Mouse (Mus musculus) midbrain, embryonic 12.5 days (tissue): Measurements from ENCODE around the gene Zbtb8a. TPM values are rescaled to one million over a fixed set of nuclear protein-coding genes. Genes with fewer than 3 reads are reported as not detected.
A peak's percentile ranks its signal among the peaks of the same experiment; 100 is the strongest.
"Not testable (repeated sequence)": the region's sequence is repeated elsewhere in the genome, so short reads cannot be mapped to it uniquely, and the experiment has no call there.

Source experiments
- ATAC-seq: fragments of 200-750 bp; cut with Nextera tagmentation; 2 replicates; pipeline ENCODE4 v1.8.0; 2017; ENCODE audit warnings: low read depth, moderate TSS enrichment, moderate library complexity; ENCODE audit not compliant: low FRiP score
- H3K27ac ChIP-seq: fragments of 300-500 bp; sonication (generic); replicated peaks from 2 replicates; pipeline ENCODE4 v1.5.1; 2016; ENCODE audit warnings: mild to moderate bottlenecking
- H3K27me3 ChIP-seq: fragments of 300-500 bp; sonication (generic); 2 replicates; pipeline ENCODE4 v1.6.1; 2016; ENCODE audit warnings: mild to moderate bottlenecking
- H3K36me3 ChIP-seq: fragments of 300-500 bp; sonication (generic); 2 replicates; pipeline ENCODE4 v1.6.1; 2016
- H3K4me1 ChIP-seq: fragments of 300-500 bp; sonication (generic); 2 replicates; pipeline ENCODE4 v1.6.1; 2016
- H3K4me2 ChIP-seq: fragments of 300-500 bp; sonication (generic); replicated peaks from 2 replicates; pipeline ENCODE4 v1.6.1; 2016; ENCODE audit warnings: mild to moderate bottlenecking, moderate library complexity
- H3K4me3 ChIP-seq: fragments of 300-500 bp; sonication (generic); 2 replicates; pipeline ENCODE4 v1.5.1; 2016; ENCODE audit warnings: mild to moderate bottlenecking
- H3K9ac ChIP-seq: fragments of 300-500 bp; sonication (generic); replicated peaks from 2 replicates; pipeline ENCODE4 v1.6.1; 2016; ENCODE audit warnings: mild to moderate bottlenecking, moderate library complexity
- H3K9me3 ChIP-seq: fragments of 300-500 bp; sonication (generic); 2 replicates; pipeline ENCODE4 v1.6.1; 2016; ENCODE audit warnings: mild to moderate bottlenecking
- WGBS: fragments of 180-500 bp; shearing (Covaris S2); methylation state at CpG from one replicate; pipeline ENCODE4 v1.1.7; 2016; 5-methylcytosine and 5-hydroxymethylcytosine counted together
- polyA plus RNA-seq: library from polyadenylated mRNA; unstranded; fragments of >200 nt; fragmentation: Nextera tagmentation; extraction: Ambion mirVana; gene quantifications from 2 replicates; pipeline ENCODE4 v1.2.1, GENCODE M21; 2016

Zbtb8a gene
- polyA plus RNA-seq, 1 experiment from 2014 or later: 12.1 TPM

DNA sequence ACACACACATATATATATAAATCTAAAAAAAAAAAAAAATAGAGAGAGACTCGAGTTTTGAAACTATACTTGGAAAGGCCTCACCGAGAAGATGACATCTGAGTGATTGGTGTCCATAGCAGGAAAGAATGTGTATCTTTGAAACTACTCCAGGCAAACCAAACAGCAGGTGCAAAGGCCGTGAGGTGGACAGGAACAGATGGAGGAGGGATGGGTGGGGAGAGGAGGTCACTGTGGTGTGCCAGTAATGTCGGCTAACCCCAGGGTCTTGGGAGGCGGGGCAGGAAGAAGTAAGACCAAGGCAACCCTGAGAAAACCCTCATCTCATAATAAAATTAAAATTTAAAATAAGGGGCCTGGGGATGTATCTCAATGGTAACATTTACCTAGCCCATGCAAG is 2.1 kb downstream of the Zbtb8a start:
- Histone ChIP-seq H3K36me3 (no peaks in the 10 kb centered on the region), H3K4me1 (peaks cover 24% of the 10 kb centered on the region), H3K9me3 (no peaks in the 10 kb centered on the region), H3K27me3 (peaks cover 43% of the 10 kb centered on the region), H3K4me2 (0 out of 2 replicates have a peak overlapping the region, but pooled peaks have one; percentile 65), H3K4me3 (no peak overlapping the region), H3K9ac (no peak overlapping the region), H3K27ac (no peak overlapping the region)
- ATAC-seq: no peak
- 67% methylated on average over 5 of the region's 5 CpGs for WGBS

DNA sequence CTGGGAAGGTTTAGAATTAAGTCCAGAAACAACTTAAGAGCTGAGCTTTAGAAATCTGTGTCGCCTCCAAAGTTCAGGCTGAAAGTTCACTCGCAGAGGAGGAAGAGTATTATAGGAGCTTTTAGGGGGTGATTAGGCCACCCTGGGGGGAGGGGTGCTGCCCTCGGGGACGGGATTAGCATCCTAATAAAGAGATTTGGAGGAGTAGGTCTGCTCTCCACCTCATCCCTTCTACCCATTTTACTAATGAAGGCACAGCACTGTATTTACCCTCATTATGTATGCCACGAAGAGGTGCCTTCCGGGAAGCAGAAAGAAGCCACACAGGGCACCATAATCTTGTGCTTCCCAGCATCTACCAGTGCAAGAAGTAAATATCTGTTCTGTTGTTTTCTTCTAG is 2.9 kb downstream of the Zbtb8a start:
- Histone ChIP-seq H3K4me2 (no peak overlapping the region), H3K4me3 (no peak overlapping the region), H3K4me1 (peaks cover 24% of the 10 kb centered on the region), H3K9me3 (no peaks in the 10 kb centered on the region), H3K27me3 (peaks cover 43% of the 10 kb centered on the region), H3K9ac (no peak overlapping the region), H3K27ac (no peak overlapping the region), H3K36me3 (no peaks in the 10 kb centered on the region)
- 3% methylated on average over 6 of the region's 6 CpGs for WGBS
- ATAC-seq: no peak

DNA sequence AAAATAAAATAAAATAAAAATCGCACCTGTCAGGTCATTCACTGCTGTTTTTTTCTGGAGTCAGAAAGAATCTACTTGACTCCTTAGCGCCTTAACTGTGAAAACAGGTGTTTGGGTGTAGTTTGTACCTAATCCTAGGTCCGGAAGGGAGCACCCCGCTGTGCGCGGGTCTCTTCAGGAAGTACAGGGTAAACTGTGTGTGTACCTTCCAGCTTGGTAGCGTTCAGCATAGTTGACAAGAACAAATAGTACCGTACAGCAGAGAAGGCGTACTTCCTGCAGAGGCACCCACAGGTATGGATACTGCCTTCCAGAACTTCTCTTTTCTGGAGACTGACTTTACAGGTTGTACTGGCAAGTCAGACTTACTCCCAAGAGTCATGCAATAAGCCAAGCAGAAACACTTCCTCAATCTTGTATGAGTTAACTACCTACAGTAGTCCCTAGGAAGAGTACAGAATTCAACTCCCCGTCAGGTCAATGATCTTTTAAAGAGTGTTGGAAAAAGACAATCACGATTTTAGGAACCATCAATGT is 3.6 kb downstream of the Zbtb8a start:
- H3K9me3 ChIP-seq: no peaks in the 10 kb centered on the region
- H3K9ac ChIP-seq: no peak overlapping the region
- no peak for ATAC-seq
- no peaks in the 10 kb centered on the region for H3K36me3 ChIP-seq
- 36% methylated on average over 11 of the region's 11 CpGs for WGBS
- peaks cover 24% of the 10 kb centered on the region for H3K4me1 ChIP-seq
- H3K4me3 ChIP-seq: no peak overlapping the region
- no peak overlapping the region for H3K4me2 ChIP-seq
- H3K27ac ChIP-seq: no peak overlapping the region
- peaks cover 37% of the 10 kb centered on the region for H3K27me3 ChIP-seq

DNA sequence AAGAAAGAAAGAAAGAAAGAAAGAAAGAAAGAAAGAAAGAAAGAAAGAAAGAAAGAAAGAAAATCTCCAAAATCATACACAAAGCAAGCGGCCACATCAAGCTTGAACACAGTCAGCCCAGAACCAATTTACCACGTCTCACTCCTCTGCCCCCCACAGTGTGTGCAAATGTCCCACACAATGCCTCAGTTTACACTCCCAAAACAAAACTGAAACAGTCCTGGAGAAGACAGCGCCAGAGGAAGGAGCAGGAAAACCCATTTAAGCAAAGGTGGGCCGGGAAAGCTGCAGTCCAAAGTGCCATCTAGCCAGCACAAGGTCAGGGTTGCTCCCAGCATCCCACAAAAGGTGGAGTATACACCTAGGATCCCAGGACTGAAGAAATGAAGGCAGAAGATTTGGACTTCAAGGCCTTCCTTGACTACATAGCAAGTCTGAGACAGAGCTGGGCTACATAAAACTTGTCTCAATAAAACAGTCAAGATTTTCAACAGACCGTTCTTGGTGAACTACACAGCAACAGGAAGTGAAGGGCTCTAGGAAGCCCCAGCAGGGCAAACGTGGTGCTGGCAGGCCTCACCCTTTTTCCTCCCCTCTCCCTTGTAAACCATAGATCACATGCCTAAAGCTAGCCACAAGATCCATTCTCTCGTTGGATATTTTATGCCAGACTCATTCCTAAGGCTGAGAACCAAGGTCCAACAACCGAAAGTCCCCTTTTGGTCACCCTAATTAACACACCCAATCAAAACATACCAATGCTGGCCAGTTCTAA is 4.5 kb downstream of the Zbtb8a start:
- peaks cover 24% of the 10 kb centered on the region for H3K4me1 ChIP-seq
- no peak for ATAC-seq

DNA sequence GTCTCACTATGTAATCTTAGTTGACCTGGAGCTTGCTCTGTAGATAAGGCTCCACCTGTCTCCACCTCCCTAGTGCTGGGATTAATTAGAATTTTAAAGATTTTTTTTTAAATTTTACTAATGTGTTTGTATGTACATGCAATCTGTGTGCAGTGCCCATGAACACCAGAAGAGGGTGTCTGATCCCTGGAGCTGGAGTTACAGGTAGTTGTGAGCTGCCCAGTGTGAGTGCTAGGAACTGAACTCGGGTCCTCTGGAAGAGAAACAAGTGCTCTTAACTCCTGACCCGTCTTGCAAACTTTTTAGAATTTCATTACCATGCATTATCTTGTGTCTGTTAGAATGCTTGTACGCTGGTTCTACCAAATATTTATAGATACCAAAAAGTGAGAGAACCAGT is 6.5 kb downstream of the Zbtb8a start:
- H3K4me3 ChIP-seq: no peak overlapping the region
- H3K36me3 ChIP-seq: peaks cover 3% of the 10 kb centered on the region; the same call in 1 of the 2 replicates
- no peak overlapping the region for H3K27ac ChIP-seq
- H3K9ac ChIP-seq: no peak overlapping the region
- ATAC-seq: no peak
- 92% methylated on average over 3 of the region's 3 CpGs for WGBS
- H3K4me1 ChIP-seq: peaks cover 14% of the 10 kb centered on the region
- H3K27me3 ChIP-seq: peaks cover 17% of the 10 kb centered on the region
- H3K9me3 ChIP-seq: no peaks in the 10 kb centered on the region
- no peak overlapping the region for H3K4me2 ChIP-seq

More for the DNA sequence above, 4.5 kb downstream of the Zbtb8a start:
- H3K4me2 ChIP-seq: no peak overlapping the region
- WGBS: 47% methylated on average over 8 of the region's 8 CpGs
- no peaks in the 10 kb centered on the region for H3K36me3 ChIP-seq
- peaks cover 32% of the 10 kb centered on the region for H3K27me3 ChIP-seq
- no peak overlapping the region for H3K4me3 ChIP-seq
- no peak overlapping the region for H3K27ac ChIP-seq
- no peaks in the 10 kb centered on the region for H3K9me3 ChIP-seq
- H3K9ac ChIP-seq: no peak overlapping the region

DNA sequence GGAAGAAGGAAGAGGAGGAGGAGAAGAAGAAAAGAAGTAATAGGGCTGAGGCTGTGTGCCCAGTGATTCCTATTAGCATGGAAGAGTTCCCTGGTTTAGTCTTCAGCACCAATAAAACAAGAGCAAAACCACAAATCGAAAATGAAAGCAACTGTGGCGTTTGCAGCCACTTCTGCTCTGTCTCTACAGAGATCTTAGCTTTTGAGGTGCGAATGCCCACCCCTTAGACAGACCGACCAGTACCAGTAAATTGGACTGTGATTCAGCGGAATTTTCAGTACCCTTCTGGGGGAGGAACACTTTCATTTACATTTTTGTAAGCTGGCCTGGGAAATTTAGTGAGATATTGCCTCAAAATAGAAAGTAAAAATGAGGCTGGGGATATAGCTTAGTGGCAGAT is 12.7 kb downstream of the Zbtb8a start:
- 93% methylated on average over 5 of the region's 5 CpGs for WGBS
- no peak for ATAC-seq
- H3K27me3 ChIP-seq: no peaks in the 10 kb centered on the region

DNA sequence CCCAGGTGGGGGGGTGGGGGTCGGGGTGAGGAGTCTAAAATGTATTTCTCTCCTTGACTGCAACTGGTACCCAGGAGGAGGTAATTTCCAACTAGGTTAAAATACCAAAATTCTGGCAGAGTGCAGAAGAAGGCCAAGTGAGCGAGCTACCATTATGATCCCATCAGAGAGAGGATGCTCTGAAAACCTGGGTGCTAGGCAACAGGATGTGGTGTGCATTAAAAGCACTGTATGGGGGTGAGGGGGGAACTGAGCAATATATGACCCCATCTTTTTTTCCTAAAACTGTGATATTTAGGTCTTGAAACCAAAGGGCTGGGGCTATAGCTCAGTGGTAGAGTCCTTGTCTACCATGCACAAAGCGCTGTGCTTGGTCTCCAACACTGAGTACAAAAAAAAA is 13.5 kb downstream of the Zbtb8a start:
- peaks cover 21% of the 10 kb centered on the region for H3K36me3 ChIP-seq
- no peak overlapping the region for H3K4me3 ChIP-seq
- no peaks in the 10 kb centered on the region for H3K9me3 ChIP-seq
- H3K27ac ChIP-seq: no peak overlapping the region
- no peaks in the 10 kb centered on the region for H3K27me3 ChIP-seq
- whole genome bisulfite sequencing: 88% methylated on average over 3 of the region's 3 CpGs
- no peak overlapping the region for H3K9ac ChIP-seq
- no peak overlapping the region for H3K4me2 ChIP-seq
- H3K4me1 ChIP-seq: no peaks in the 10 kb centered on the region
- no peak for ATAC-seq

More for the DNA sequence above, 12.7 kb downstream of the Zbtb8a start:
- peaks cover 13% of the 10 kb centered on the region for H3K36me3 ChIP-seq
- no peak overlapping the region for H3K9ac ChIP-seq
- H3K27ac ChIP-seq: no peak overlapping the region
- no peaks in the 10 kb centered on the region for H3K9me3 ChIP-seq
- H3K4me3 ChIP-seq: no peak overlapping the region
- H3K4me2 ChIP-seq: no peak overlapping the region
- H3K4me1 ChIP-seq: no peaks in the 10 kb centered on the region

DNA sequence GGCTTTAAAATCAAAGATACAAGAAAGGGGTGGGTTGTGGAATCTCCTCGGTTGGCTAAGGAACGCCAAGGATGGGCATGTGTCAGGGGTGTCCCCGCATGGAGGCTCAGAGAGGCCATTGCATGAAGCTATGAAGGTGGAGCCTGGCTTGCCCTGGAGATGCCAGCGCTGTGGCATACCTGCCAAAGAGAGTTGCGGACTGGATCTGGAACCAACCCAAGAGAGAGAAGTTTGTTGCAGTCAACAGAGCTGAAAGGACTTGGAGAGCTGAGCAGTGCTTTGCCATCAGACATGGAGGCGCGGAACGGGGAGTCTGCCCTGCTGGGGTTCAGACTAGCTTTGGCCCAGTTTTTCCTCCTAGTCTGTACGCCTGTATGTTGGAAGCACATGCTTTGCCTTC is 14.5 kb downstream of the Zbtb8a start:
- WGBS: 94% methylated on average over 9 of the region's 9 CpGs
- Histone ChIP-seq H3K4me1 (no peaks in the 10 kb centered on the region), H3K4me2 (no peak overlapping the region), H3K9ac (no peak overlapping the region), H3K9me3 (no peaks in the 10 kb centered on the region), H3K27me3 (no peaks in the 10 kb centered on the region), H3K36me3 (peaks cover 25% of the 10 kb centered on the region), H3K27ac (no peak overlapping the region), H3K4me3 (no peak overlapping the region)
- no peak for ATAC-seq

DNA sequence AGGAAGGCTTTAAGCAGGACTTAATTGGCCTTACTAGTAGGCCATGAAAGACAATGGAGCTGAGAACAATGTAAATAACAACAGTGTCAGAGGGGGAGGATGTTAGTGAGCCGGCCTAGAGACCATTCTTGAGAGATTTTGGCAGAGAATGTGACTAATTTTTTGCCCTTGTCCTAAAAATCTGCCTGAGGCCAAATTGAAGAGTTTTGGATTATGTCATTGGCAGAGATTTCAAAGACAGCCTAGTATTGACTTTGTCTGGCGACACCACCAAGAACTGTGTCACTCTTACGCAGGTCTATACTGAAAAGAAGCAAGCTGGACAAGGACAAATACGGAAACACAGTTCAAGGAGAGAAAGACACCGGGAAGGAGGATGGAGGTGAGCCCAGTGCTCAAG is 15.1 kb downstream of the Zbtb8a start:
- peaks cover 29% of the 10 kb centered on the region for H3K36me3 ChIP-seq
- no peak overlapping the region for H3K27ac ChIP-seq
- WGBS: 71% methylated on average over 5 of the region's 5 CpGs
- H3K4me3 ChIP-seq: no peak overlapping the region
- no peaks in the 10 kb centered on the region for H3K9me3 ChIP-seq
- H3K27me3 ChIP-seq: no peaks in the 10 kb centered on the region
- H3K9ac ChIP-seq: no peak overlapping the region
- no peak for ATAC-seq
- no peak overlapping the region for H3K4me2 ChIP-seq
- H3K4me1 ChIP-seq: no peaks in the 10 kb centered on the region

DNA sequence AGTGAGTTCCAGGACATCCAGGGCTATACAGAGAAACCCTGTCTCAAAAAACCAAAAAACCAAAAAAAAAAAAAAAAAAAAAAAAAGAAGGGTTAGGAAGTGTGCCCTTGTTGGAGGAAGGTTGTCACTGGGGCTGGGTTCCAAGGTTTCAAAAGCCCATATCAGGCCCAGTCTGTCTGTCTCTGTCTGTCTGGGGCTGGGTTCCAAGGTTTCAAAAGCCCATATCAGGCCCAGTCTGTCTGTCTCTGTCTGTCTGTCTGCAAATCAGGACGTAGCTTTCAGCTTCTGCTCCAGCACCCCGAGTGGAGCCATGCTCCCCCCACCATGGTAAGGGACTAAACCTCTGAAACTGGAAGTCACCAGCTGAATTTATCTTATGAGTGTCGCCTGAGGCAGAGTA is 15.7 kb downstream of the Zbtb8a start:
- WGBS: 86% methylated on average over 3 of the region's 3 CpGs
- H3K27me3 ChIP-seq, ATAC-seq, H3K9ac ChIP-seq, H3K27ac ChIP-seq, H3K9me3 ChIP-seq, H3K4me3 ChIP-seq, H3K4me1 ChIP-seq, H3K4me2 ChIP-seq: not testable (repeated sequence)
- peaks cover 34% of the 10 kb centered on the region for H3K36me3 ChIP-seq

DNA sequence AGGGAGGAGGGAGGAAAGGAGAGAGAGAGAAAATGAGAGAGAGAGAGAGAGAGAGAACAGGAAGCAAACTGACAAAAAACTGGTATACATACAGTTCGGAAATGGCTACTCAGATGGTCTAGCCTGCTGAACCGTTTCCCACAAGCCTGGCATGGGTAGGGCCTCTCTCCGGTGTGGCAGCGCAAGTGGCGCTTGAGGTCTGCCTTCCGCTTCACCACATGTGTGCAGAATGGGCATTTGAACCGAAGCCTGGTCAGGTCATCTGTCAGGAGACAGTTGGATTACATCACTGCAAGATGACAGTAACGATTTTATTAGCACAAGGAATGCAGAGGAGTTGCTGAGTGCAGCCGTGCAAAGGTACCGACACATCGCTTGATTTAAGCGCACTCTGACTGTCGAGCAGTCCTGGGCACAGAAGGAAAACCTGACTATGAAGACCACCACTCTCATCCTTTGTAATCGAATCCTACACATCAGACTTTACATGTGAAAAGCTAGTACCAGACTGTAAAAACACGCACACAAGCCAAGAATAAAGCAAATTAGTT is 20.2 kb downstream of the Zbtb8a start:
- ATAC-seq: no peak
- Histone ChIP-seq H3K27me3 (no peaks in the 10 kb centered on the region), H3K9ac (no peak overlapping the region), H3K4me1 (no peaks in the 10 kb centered on the region), H3K9me3 (no peaks in the 10 kb centered on the region), H3K36me3 (peaks cover 57% of the 10 kb centered on the region), H3K27ac (no peak overlapping the region), H3K4me2 (no peak overlapping the region), H3K4me3 (no peak overlapping the region)
- WGBS: 90% methylated on average over 15 of the region's 15 CpGs

DNA sequence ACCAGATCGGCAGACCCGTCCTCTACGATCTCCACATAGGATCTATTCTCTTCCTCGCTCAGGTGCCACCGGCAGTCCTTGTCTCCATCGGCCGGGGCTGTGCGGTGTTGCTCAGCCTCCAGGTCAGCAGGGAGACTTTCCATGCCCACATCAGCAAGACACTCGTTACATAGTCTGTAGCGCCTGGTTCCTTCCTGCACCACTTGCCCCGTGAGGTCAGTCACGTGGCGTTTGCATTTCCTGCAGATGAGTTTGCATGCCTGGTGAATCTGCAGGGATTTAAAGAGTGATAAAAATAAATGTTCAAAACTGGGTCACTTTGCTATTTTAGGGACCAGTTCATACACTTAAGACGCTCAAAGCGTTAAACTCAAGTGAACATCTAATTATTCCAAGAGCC is 23.7 kb downstream of the Zbtb8a start:
- Histone ChIP-seq H3K27ac (no peak overlapping the region), H3K9me3 (no peaks in the 10 kb centered on the region), H3K36me3 (peaks cover 47% of the 10 kb centered on the region), H3K4me2 (no peak overlapping the region), H3K4me3 (no peak overlapping the region), H3K27me3 (no peaks in the 10 kb centered on the region), H3K4me1 (no peaks in the 10 kb centered on the region), H3K9ac (no peak overlapping the region)
- ATAC-seq: no peak
- WGBS: 89% methylated on average over 15 of the region's 15 CpGs
